Mouse (Mus musculus) E14TG2a.4 (cell line): Measurements from ENCODE around the gene Cluh.
A peak's percentile ranks its signal among the peaks of the same experiment; 100 is the strongest.

Experiments
- H3K27me3 ChIP-seq: 2 replicates; pipeline ENCODE4 v1.6.1; 2014; ENCODE audit warnings: low read length, control low read depth; ENCODE audit not compliant: insufficient read depth
- H3K36me3 ChIP-seq: 2 replicates; pipeline ENCODE4 v1.6.1; 2014; ENCODE audit warnings: low read length, control low read depth; ENCODE audit not compliant: insufficient read depth
- H3K4me1 ChIP-seq: replicated peaks from 2 replicates; pipeline ENCODE4 v1.6.1; 2014; ENCODE audit warnings: low read depth, low read length, control low read depth
- H3K4me3 ChIP-seq: replicated peaks from 2 replicates; pipeline ENCODE4 v1.5.1; 2014; ENCODE audit warnings: mild to moderate bottlenecking, low read length
- H3K9me3 ChIP-seq: 2 replicates; pipeline ENCODE4 v1.6.1; 2014; ENCODE audit warnings: low read length, control low read depth
- CTCF ChIP-seq: conservative IDR thresholded peaks from 2 replicates; pipeline ENCODE4 v1.5.1; 2014; ENCODE audit warnings: low read length
- NANOG ChIP-seq: IDR thresholded peaks from 2 replicates; pipeline ENCODE4 v1.6.1; 2014; ENCODE audit warnings: borderline replicate concordance, low read length, mixed read lengths
- POU5F1 ChIP-seq: IDR thresholded peaks from 2 replicates; pipeline ENCODE4 v1.6.1; 2014; ENCODE audit warnings: low read length, borderline replicate concordance

Cluh gene

GRCm38 (mm10) chr11:74674713-74675112 is 25.4 kb downstream of the Cluh start:
- no peak overlapping the region for H3K4me3 ChIP-seq
- no peak for TF ChIP-seq POU5F1
- TF ChIP-seq CTCF = no peak
- no peak for TF ChIP-seq NANOG
- peaks cover 13% of the 10 kb centered on the region for H3K4me1 ChIP-seq
- H3K9me3 ChIP-seq = no peaks in the 10 kb centered on the region
- peaks cover 96% of the 10 kb centered on the region for H3K36me3 ChIP-seq
- H3K27me3 ChIP-seq = no peaks in the 10 kb centered on the region

GRCm38 (mm10) chr11:74675156-74675555 is 25.9 kb downstream of the Cluh start:
- TF ChIP-seq CTCF = no peak
- no peak for TF ChIP-seq POU5F1
- TF ChIP-seq NANOG = no peak
- Histone ChIP-seq H3K4me3 (no peak overlapping the region), H3K27me3 (no peaks in the 10 kb centered on the region), H3K4me1 (peaks cover 10% of the 10 kb centered on the region), H3K36me3 (peaks cover 96% of the 10 kb centered on the region), H3K9me3 (no peaks in the 10 kb centered on the region)

- Histone ChIP-seq H3K4me1 (0 out of 2 replicates have a peak, but pooled peaks cover 4% of the 10 kb centered on the region), H3K36me3 (peaks cover 72% of the 10 kb centered on the region), H3K4me3 (no peak overlapping the region), H3K9me3 (no peaks in the 10 kb centered on the region), H3K27me3 (no peaks in the 10 kb centered on the region)
- TF ChIP-seq POU5F1 (no peak), CTCF (no peak), NANOG (no peak)
These were observed 42.9 kb downstream of the Cluh start for GRCm38 (mm10) chr11:74692151-74692550.

GRCm38 (mm10) chr11:74699505-74699904 is 50.2 kb downstream of the Cluh start:
- Histone ChIP-seq H3K27me3 (no peaks in the 10 kb centered on the region), H3K4me1 (peaks cover 30% of the 10 kb centered on the region), H3K36me3 (peaks cover 48% of the 10 kb centered on the region), H3K4me3 (no peak overlapping the region), H3K9me3 (no peaks in the 10 kb centered on the region)
- TF ChIP-seq NANOG = no peak
- no peak for TF ChIP-seq CTCF
- no peak for TF ChIP-seq POU5F1

GRCm38 (mm10) chr11:74704068-74704467 is 54.8 kb downstream of the Cluh start:
- Histone ChIP-seq H3K4me3 (no peak overlapping the region), H3K9me3 (no peaks in the 10 kb centered on the region), H3K4me1 (peaks cover 65% of the 10 kb centered on the region), H3K36me3 (peaks cover 7% of the 10 kb centered on the region), H3K27me3 (no peaks in the 10 kb centered on the region)
- TF ChIP-seq POU5F1 (no peak), NANOG (no peak), CTCF (no peak)

- Histone ChIP-seq H3K4me1 (peaks cover 73% of the 10 kb centered on the region), H3K9me3 (no peaks in the 10 kb centered on the region), H3K27me3 (no peaks in the 10 kb centered on the region), H3K36me3 (peaks cover 6% of the 10 kb centered on the region), H3K4me3 (no peak overlapping the region)
- TF ChIP-seq POU5F1 (no peak), NANOG (no peak), CTCF (no peak)
These were observed 59.5 kb downstream of the Cluh start for GRCm38 (mm10) chr11:74708781-74709180.

- peak overlapping the region; percentile 58 for H3K4me3 ChIP-seq
- peaks cover 6% of the 10 kb centered on the region for H3K36me3 ChIP-seq
- H3K4me1 ChIP-seq = peaks cover 66% of the 10 kb centered on the region
- H3K27me3 ChIP-seq = no peaks in the 10 kb centered on the region
- TF ChIP-seq CTCF = no peak
- no peak for TF ChIP-seq POU5F1
- no peak for TF ChIP-seq NANOG
- H3K9me3 ChIP-seq = no peaks in the 10 kb centered on the region
These were observed 61.4 kb downstream of the Cluh start for GRCm38 (mm10) chr11:74710671-74711070.

GRCm38 (mm10) chr11:74715971-74716525 is 66.8 kb downstream of the Cluh start:
- TF ChIP-seq NANOG = no peak
- no peak for TF ChIP-seq POU5F1
- no peak for TF ChIP-seq CTCF

More at GRCm38 (mm10) chr11:74715971-74716525, 66.8 kb downstream of the Cluh start:
- Histone ChIP-seq H3K9me3 (no peaks in the 10 kb centered on the region), H3K36me3 (peaks cover 6% of the 10 kb centered on the region), H3K27me3 (no peaks in the 10 kb centered on the region), H3K4me1 (peaks cover 73% of the 10 kb centered on the region), H3K4me3 (no peak overlapping the region)
